Mouse (Mus musculus) limb, embryonic 15.5 days (tissue): Measurements from ENCODE around the gene Pde10a. TPM values are rescaled to one million over a fixed set of nuclear protein-coding genes. Genes with fewer than 3 reads are reported as not detected.

Source experiments
- ATAC-seq: fragments of 200-750 bp; cut with Nextera tagmentation; 2 replicates; pipeline ENCODE4 v1.8.0; 2017; ENCODE audit warnings: low read depth, moderate TSS enrichment; ENCODE audit not compliant: insufficient number of reproducible peaks, low FRiP score, low TSS enrichment
- H3K27ac ChIP-seq: fragments of 300-500 bp; sonication (generic); 2 replicates; pipeline ENCODE4 v1.5.1; 2015; ENCODE audit warnings: moderate library complexity, mild to moderate bottlenecking, inconsistent platforms
- H3K27me3 ChIP-seq: fragments of 300-500 bp; sonication (generic); 2 replicates; pipeline ENCODE4 v1.6.1; 2015; ENCODE audit warnings: inconsistent platforms
- H3K36me3 ChIP-seq: fragments of 300-500 bp; sonication (generic); 2 replicates; pipeline ENCODE4 v1.6.1; 2015; ENCODE audit warnings: inconsistent platforms
- H3K4me1 ChIP-seq: fragments of 300-500 bp; sonication (generic); 2 replicates; pipeline ENCODE4 v1.6.1; 2015; ENCODE audit warnings: inconsistent platforms
- H3K4me2 ChIP-seq: fragments of 300-500 bp; sonication (generic); 2 replicates; pipeline ENCODE4 v1.6.1; 2015; ENCODE audit warnings: mild to moderate bottlenecking, inconsistent platforms
- H3K4me3 ChIP-seq: fragments of 300-500 bp; sonication (generic); 2 replicates; pipeline ENCODE4 v1.5.1; 2015; ENCODE audit warnings: mild to moderate bottlenecking, inconsistent platforms
- H3K9ac ChIP-seq: fragments of 300-500 bp; sonication (generic); 2 replicates; pipeline ENCODE4 v1.6.1; 2015; ENCODE audit warnings: inconsistent platforms
- H3K9me3 ChIP-seq: fragments of 300-500 bp; sonication (generic); 2 replicates; pipeline ENCODE4 v1.6.1; 2016; ENCODE audit warnings: inconsistent platforms
- WGBS: fragments of 180-500 bp; shearing (Covaris S2); methylation state at CpG from one replicate; pipeline ENCODE4 v1.1.7; 2015; 5-methylcytosine and 5-hydroxymethylcytosine counted together
- polyA plus RNA-seq: library from polyadenylated mRNA; unstranded; fragments of >200 nt; fragmentation: Nextera tagmentation; extraction: Ambion mirVana; gene quantifications from 2 replicates; pipeline ENCODE4 v1.2.1, GENCODE M21; 2015

Gene Pde10a
- polyA plus RNA-seq, 1 experiment from 2014 or later = 3.1 TPM

DNA sequence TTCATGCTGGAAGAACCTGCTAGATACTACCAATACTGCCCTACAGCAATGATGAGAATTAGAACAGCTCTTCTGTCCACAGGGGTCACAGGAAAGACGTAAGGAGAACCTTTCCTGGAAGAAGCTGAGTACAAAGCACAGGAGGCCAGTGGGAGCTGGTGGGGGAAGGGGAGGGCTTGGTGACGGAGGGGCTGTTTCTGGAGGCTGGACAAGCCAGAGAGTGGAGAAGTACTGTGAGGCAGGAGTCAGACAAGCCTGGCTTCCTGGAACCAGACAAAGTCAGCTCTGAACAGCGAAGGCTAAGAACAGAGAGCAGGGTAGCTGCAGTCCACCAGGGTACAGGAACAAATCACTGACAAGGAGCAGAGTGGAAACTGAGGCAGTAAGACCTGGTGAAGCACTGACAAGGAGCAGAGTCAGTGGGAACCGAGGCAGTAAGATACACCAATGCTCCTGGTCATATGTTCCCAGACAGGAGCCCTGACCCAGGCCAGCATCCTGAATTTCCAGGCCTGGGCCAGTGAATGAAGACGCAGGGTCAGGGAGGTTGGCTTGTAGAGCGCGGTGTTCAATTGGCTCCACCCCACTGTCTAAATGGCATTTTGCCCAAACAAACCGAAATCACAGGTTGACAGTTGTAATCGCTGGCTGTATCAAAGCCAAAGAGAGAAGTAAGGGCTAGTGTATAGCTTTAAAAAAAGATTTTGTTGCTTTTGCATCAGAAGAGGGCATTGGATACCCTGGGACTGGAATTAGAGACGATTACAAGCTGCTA, 314.3 kb downstream of the Pde10a start:
- ATAC-seq = no peak
- Histone ChIP-seq H3K4me1 (peaks cover 10% of the 10 kb centered on the region), H3K27ac (no peak overlapping the region), H3K4me3 (no peak overlapping the region), H3K4me2 (no peak overlapping the region), H3K9ac (no peak overlapping the region), H3K9me3 (no peaks in the 10 kb centered on the region), H3K36me3 (no peaks in the 10 kb centered on the region), H3K27me3 (no peaks in the 10 kb centered on the region)
- 68% methylated on average over 10 of the region's 10 CpGs for WGBS

DNA sequence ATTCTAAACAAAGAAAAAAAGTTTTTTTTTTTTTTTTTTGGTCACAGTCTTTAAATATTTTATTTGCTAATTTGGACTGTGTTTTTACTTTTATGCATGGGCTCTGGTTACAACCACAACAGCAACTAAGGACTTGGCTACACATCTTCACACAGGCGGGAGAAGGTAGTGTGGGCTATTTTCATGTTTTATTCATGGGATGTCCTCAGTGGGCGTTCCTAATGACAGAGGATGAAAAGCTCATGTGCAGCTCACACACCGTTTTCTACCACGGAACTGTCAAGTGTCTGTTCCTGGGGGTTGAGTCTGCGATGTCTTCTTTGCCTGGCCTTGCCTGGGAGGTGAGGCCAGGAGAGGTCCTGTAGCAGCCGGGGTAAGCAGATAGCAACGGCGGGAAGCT, 315.9 kb downstream of the Pde10a start:
- no peak overlapping the region for H3K4me2 ChIP-seq
- no peaks in the 10 kb centered on the region for H3K36me3 ChIP-seq
- no peak overlapping the region for H3K9ac ChIP-seq
- H3K27me3 ChIP-seq = no peaks in the 10 kb centered on the region
- 81% methylated on average over 8 of the region's 8 CpGs for WGBS
- H3K4me1 ChIP-seq = peaks cover 10% of the 10 kb centered on the region
- ATAC-seq = no peak
- no peak overlapping the region for H3K4me3 ChIP-seq
- H3K9me3 ChIP-seq = no peaks in the 10 kb centered on the region
- no peak overlapping the region for H3K27ac ChIP-seq

DNA sequence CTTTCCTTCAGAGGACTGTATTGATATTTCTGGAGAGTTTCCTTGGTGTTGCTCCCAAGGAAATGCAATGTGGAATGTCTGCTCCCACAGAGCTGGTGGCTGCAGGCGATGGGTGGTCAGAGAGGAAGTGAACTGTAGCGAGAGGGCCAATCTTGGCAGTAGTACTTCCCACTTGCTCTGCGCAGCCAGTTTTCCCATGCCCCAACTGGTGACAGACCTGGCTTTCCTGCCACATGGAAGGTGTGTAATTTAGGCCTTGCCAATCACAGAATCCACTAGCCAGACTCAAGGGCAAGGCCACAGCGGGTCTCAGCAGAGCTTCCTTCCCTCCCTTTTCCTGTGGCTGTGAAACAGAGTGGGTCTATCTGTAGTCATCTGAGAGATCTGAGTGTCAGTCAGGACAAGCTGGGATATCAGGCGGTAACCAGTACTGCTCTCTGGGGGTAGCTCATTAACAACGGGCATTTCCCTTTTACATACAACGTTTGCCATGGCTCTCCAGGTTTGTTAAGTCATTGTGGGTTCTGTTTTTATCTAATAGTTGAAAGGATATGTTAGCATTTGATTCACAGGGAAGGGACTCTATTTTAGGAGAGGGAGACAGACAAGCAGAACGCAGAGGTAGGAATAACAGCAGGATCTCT, 316.8 kb downstream of the Pde10a start:
- Histone ChIP-seq H3K27me3 (no peaks in the 10 kb centered on the region), H3K4me3 (no peak overlapping the region), H3K9me3 (no peaks in the 10 kb centered on the region), H3K9ac (no peak overlapping the region), H3K4me1 (peaks cover 10% of the 10 kb centered on the region), H3K4me2 (no peak overlapping the region), H3K36me3 (no peaks in the 10 kb centered on the region), H3K27ac (no peak overlapping the region)
- no peak for ATAC-seq
- WGBS = 62% methylated on average over 8 of the region's 8 CpGs

DNA sequence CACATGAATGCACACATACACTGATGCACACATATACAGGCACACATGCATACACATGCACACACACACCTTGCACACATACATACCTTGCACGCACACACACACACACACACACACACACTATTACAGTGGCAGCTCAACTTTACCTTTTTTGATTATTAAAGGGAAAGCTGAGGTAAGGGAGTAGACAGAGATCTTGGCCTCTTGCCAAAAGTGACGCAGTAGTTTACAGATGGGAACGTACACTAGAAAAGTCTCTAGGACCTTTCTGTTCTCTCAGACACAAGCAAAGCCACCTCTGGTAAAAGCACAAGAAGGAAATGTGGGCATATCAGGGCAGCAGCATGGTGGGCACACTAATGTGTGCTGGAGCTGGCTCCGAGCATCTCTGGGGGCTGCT, 317.5 kb downstream of the Pde10a start:
- no peak overlapping the region for H3K4me3 ChIP-seq
- H3K27ac ChIP-seq = no peak overlapping the region
- H3K27me3 ChIP-seq = no peaks in the 10 kb centered on the region
- ATAC-seq = no peak
- no peak overlapping the region for H3K4me2 ChIP-seq
- no peaks in the 10 kb centered on the region for H3K36me3 ChIP-seq
- 32% methylated on average over 4 of the region's 4 CpGs for WGBS
- H3K4me1 ChIP-seq = peaks cover 10% of the 10 kb centered on the region
- no peak overlapping the region for H3K9ac ChIP-seq
- H3K9me3 ChIP-seq = no peaks in the 10 kb centered on the region

DNA sequence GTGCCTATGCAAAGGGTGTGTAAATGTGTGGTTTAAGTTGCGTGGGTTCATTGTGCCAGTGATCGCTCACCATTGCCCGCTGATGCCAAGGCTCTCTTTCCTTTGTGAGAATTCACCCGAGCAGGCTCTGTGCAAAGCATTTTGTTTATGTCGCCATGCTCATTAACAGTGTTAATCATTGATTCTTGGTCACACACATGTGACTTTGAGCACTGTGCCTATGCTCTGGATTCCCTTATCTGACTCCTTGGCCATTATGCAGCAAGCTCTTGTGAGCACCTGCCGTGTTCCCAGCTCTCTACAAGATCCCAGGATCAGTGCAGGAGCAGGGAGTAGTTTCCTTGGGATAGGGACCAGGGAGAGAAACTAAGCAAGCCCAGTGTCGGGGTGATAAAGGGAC, 318.8 kb downstream of the Pde10a start:
- 85% methylated on average over 7 of the region's 7 CpGs for WGBS
- H3K9me3 ChIP-seq = no peaks in the 10 kb centered on the region
- no peak for ATAC-seq
- H3K27ac ChIP-seq = no peak overlapping the region
- H3K4me3 ChIP-seq = no peak overlapping the region
- H3K4me2 ChIP-seq = no peak overlapping the region
- H3K36me3 ChIP-seq = no peaks in the 10 kb centered on the region
- peaks cover 10% of the 10 kb centered on the region for H3K4me1 ChIP-seq
- no peaks in the 10 kb centered on the region for H3K27me3 ChIP-seq
- no peak overlapping the region for H3K9ac ChIP-seq

DNA sequence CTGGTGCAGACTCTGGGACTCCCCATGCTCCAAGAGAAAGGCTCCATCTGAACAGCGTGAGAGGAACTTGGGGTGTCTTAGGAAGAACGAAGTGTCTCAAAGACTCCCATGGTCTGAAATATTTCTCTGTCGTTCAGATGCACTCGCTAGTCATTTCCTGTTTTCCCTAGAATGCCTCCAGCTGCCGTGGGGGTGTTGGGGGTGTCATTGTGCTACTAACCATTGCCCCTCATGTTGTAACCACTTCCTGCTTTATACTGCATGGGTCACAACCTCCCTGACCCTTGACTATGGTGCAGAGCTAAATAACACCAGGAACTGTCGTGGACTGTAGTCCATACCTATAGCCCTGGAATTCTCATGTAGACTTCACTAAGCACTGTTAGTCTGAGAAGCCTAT, 321.3 kb downstream of the Pde10a start:
- Histone ChIP-seq H3K27me3 (0 out of 2 replicates have a peak, but pooled peaks cover 3% of the 10 kb centered on the region), H3K4me3 (no peak overlapping the region), H3K9me3 (no peaks in the 10 kb centered on the region), H3K4me1 (0 out of 2 replicates have a peak, but pooled peaks cover 5% of the 10 kb centered on the region), H3K36me3 (no peaks in the 10 kb centered on the region), H3K4me2 (no peak overlapping the region), H3K9ac (no peak overlapping the region), H3K27ac (no peak overlapping the region)
- ATAC-seq = no peak
- 46% methylated on average over 6 of the region's 6 CpGs for WGBS

DNA sequence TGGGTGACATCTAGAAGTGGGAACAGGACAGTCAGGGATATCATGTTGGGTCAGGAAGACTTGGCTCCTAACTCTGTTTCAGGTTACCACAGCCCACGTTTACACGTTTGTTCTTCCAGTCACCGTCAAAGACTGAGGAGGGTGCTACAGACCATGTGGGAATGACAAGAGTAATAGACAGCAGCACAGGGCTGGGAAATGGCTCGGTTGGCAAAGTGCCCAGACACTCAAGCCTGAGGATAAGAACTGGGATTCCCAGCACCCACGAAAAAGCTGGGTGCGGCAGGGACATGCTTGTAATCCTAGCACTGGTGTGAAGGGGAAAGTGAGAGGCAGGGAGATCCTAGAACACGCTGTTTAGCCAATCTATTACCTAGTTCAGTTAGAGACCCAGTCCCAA, 322.4 kb downstream of the Pde10a start:
- Histone ChIP-seq H3K36me3 (no peaks in the 10 kb centered on the region), H3K4me3 (no peak overlapping the region), H3K9me3 (no peaks in the 10 kb centered on the region), H3K27ac (no peak overlapping the region), H3K27me3 (0 out of 2 replicates have a peak, but pooled peaks cover 3% of the 10 kb centered on the region), H3K9ac (no peak overlapping the region), H3K4me1 (0 out of 2 replicates have a peak, but pooled peaks cover 3% of the 10 kb centered on the region), H3K4me2 (no peak overlapping the region)
- no peak for ATAC-seq
- WGBS = 52% methylated on average over 7 of the region's 7 CpGs

DNA sequence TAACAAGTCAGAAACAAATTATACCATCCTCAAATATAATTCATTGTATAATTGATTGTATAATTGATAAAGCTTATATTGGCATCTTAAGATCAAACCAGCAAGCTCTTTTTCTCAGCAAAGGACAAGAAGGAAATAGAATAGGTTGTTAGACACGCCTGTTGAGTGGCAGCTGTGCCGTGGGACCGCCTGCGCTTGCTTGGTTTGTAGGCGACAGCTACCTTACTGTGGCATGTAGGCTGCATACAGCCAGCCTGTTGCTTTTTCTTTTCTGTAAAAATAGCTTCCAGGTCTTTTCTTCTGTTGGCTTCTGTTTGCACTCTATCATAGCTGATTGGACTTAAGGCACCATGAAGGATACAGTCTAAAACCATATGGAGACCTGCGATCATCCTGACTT, 326.7 kb downstream of the Pde10a start:
- ATAC-seq = no peak
- Histone ChIP-seq H3K4me2 (no peak overlapping the region), H3K9ac (no peak overlapping the region), H3K27me3 (0 out of 2 replicates have a peak, but pooled peaks cover 3% of the 10 kb centered on the region), H3K9me3 (no peaks in the 10 kb centered on the region), H3K27ac (no peak overlapping the region), H3K4me3 (no peak overlapping the region), H3K4me1 (peaks cover 7% of the 10 kb centered on the region), H3K36me3 (no peaks in the 10 kb centered on the region)
- 86% methylated on average over 6 of the region's 6 CpGs for WGBS

DNA sequence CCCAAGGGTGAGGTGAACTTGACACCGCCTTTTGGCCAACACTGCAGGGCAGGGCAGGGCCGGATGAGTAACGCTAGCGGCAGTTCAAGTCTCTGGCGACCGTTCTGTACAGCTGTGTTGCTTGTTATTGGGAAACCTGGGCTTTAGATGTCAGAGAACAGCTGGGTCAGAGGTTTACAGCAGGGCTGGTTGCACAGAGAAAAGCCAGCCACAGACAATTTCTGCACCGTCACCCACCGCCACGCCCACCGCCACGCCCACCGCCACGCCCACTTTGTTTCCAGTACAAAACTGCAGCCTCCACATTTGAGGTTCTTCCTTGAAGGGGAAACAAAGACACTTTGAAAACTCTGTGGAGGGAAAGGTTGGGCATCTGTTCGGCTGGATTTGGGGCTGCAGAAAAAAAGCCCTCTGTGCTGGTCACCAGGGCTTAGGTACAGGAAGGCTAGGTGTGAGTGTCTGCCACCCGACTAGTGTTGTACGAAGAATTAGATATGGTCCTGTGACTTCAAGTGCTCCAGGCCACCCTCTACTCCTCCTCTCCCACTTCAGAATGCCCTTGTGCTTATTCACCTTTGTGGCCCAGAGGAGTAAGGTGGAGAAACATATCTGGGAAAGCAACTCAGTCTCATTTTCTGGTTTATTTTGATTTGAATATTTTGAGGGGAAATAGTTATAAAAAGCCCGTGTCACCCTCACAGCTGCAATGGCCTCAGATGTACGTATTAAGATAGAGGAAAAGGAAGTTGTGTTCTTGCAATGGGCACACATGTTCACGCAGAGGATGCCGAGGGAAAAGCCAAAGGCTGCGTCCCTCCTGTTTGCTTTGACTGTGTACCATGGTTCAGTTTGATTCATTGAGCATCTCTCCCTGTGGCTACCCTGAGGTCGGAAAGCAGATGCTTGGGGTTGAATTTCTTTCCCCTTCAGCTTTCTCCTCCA, 331.5 kb downstream of the Pde10a start:
- H3K27ac ChIP-seq = no peak overlapping the region
- H3K27me3 ChIP-seq = no peaks in the 10 kb centered on the region
- no peaks in the 10 kb centered on the region for H3K9me3 ChIP-seq
- H3K4me1 ChIP-seq = peaks cover 17% of the 10 kb centered on the region
- H3K36me3 ChIP-seq = no peaks in the 10 kb centered on the region
- no peak overlapping the region for H3K9ac ChIP-seq
- peak overlapping the region; percentile 37 for H3K4me2 ChIP-seq
- no peak for ATAC-seq
- no peak overlapping the region for H3K4me3 ChIP-seq
- 30% methylated on average over 22 of the region's 22 CpGs for WGBS

DNA sequence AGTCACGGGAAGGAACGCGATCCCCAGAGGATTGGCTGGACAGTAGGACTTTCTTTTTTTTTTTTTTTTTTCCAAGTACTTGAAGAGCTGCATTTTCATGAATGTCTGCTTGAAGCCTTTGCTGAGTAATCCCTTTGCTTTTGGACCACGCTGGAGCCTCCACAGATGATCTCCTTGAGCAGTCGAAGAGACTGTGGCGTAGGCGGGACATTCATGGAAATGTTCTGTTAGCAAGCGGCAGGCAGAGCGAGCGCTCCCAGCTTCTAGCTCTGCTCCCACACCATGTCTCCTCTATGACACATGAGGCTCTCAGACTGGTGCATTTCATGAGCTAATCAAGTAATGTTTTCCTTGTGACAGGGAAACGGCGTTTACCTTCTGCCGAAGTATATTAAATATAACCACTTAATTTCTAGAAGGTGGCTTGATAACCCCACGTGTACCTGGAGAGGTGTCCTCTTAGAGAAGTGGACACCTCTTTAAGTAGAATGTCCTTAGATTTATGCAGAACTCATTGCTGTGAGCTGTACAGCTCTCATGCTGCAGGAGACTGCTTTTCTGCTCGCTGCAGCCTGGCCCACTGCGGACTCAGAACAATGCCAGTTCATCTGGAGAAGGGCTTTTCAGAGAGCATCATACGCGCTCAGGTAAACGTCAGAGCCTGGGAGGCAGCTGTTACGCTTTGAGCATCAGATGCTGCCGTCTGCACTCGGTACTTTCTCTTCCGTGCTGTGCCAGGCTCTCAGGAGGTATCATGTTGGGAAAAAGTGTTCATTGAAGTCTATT, 333.7 kb downstream of the Pde10a start:
- Histone ChIP-seq H3K36me3 (no peaks in the 10 kb centered on the region), H3K27me3 (no peaks in the 10 kb centered on the region), H3K4me3 (no peak overlapping the region), H3K4me2 (peak overlapping the region; percentile 24; the same call in 1 of the 2 replicates), H3K4me1 (peaks cover 17% of the 10 kb centered on the region), H3K9ac (no peak overlapping the region), H3K27ac (no peak overlapping the region), H3K9me3 (no peaks in the 10 kb centered on the region)
- no peak for ATAC-seq
- 60% methylated on average over 23 of the region's 23 CpGs for WGBS

DNA sequence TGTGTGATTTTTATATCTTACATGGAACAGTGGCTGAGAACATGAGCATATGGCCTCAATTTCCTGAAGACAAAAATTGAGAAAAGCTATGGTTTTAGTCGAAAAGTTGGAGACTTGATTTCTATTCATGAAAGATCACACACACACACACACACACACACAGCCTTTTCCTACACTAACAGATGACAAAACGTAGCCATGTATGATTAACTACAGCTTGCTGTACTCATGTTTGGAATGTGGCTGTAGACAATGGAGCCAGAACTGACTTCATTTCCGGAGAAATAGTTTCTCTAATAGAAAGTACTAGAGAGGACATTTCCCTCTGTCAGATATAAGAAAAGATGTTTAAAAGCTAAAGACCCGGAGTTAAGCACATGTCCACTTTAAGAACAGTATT, 334.3 kb downstream of the Pde10a start:
- ATAC-seq = no peak
- Histone ChIP-seq H3K27me3 (no peaks in the 10 kb centered on the region), H3K4me3 (no peak overlapping the region), H3K9ac (no peak overlapping the region), H3K4me2 (0 out of 2 replicates have a peak overlapping the region, but pooled peaks have one; percentile 7), H3K36me3 (no peaks in the 10 kb centered on the region), H3K27ac (no peak overlapping the region), H3K4me1 (peaks cover 17% of the 10 kb centered on the region), H3K9me3 (no peaks in the 10 kb centered on the region)
- 25% methylated on average over 4 of the region's 4 CpGs for WGBS
